Mouse (Mus musculus) heart, adult 2 months (tissue): ENCODE results near the gene Sorbs2.

Experiments used
- CTCF ChIP-seq: fragments of 200-600 bp; IDR thresholded peaks from 2 replicates; pipeline ENCODE4 v1.8.1; 2022; ENCODE audit warnings: antibody characterized with exemption, mild to moderate bottlenecking, moderate library complexity
- EP300 ChIP-seq: fragments of 200-500 bp; IDR thresholded peaks from 2 replicates; pipeline ENCODE4 v1.6.1; 2011; ENCODE audit warnings: low read depth, low read length, control low read depth; ENCODE audit not compliant: insufficient read depth
- POLR2A ChIP-seq: fragments of 200-500 bp; IDR thresholded peaks from 2 replicates; pipeline ENCODE4 v1.6.1; 2011; ENCODE audit warnings: mild to moderate bottlenecking, low read depth, low read length, control low read depth; ENCODE audit not compliant: insufficient read depth

- no peak for TF ChIP-seq POLR2A
- TF ChIP-seq CTCF = no peak
- no peak for TF ChIP-seq EP300
Measured at GRCm38 (mm10) chr8:45799517-45799916, 291.9 kb downstream of the Sorbs2 start.
